Mouse (Mus musculus) mammary gland, adult 2 months (tissue): ENCODE results near the gene Tesmin. TPM values are rescaled to one million over a fixed set of nuclear protein-coding genes. Genes with fewer than 3 reads are reported as not detected.

Source experiments
- polyA plus RNA-seq: library from polyadenylated mRNA; depleted of rRNA; stranded (reverse); fragments of >200 nt; gene quantifications from 2 replicates; pipeline ENCODE4 v1.2.3, GENCODE M21; 2012; ENCODE audit warnings: low replicate concordance; rRNA removed

Gene Tesmin
- polyA plus RNA-seq, result 0.22 and 0.65 TPM in 2 replicates

DNA sequence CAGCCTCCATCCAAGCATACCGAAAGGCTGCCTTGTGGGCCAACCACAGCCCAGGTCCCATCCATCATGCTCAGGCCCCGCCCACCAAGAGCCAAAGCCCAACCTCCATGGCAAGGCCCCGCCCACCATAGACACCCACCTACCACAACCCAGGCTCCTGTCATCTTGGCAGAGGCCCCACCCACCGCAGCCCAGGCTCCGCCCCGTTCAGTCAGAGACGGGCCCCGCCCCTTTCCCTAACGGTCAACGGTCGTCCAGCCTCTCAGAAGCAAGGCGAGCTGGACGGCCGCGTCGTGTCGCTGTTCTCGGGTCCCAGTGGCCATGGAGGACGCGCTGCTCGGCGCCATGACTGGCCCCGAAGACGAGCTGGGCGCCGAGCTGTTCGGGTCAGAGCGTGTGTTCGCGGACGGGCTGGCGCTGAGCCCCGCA lies at the start of gene Tesmin:
TSS of gene Tesmin (plus strand) at position 229 of the 429 bp plus-strand sequence.

DNA sequence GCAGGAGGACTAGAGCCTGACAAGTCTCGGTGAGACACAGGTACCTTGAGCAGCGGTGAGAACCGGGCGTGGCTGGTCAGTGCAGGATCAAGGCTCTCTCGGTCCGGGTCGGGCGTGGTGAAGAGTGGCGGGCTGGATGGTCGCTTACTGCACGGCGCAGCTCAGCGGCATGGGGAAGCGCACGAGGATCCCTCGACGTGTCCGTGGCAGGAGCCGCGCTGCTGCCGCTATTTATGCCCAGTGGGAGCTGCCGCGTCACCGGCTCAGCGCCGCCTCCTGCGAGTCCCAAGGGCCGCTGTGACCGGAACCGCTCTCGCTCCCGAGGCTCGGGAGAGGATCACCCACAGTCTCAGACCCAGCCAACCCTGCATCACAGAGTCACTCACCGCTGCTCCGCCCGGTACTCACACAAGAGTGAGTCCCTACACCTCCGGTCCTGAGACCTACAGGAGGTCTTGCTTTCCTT lies 25.6 kb downstream of the Tesmin start, which contains the start of gene Gal:
TSS of gene Gal (minus strand) at position 277 of the 466 bp plus-strand sequence.

Other genes with a start within 250 kb of the Tesmin start
- 40.4 and 41.6 TPM in 2 replicates for gene Mrpl21, start 106.0 kb upstream of the Tesmin start, polyA plus RNA-seq
- 6.3 and 7.0 TPM in 2 replicates for gene Ighmbp2, start 105.8 kb upstream of the Tesmin start, polyA plus RNA-seq
- 65.2 and 74.6 TPM in 2 replicates for gene Cpt1a, start 66.5 kb upstream of the Tesmin start, polyA plus RNA-seq
- 0.92 TPM in 1 of 2 replicates, not detected in the other for gene Gal, start 25.7 kb downstream of the Tesmin start, polyA plus RNA-seq
- 39.5 and 51.1 TPM in 2 replicates for gene Ppp6r3, start 186.9 kb downstream of the Tesmin start, polyA plus RNA-seq